Mouse (Mus musculus) small intestine, adult 2 months (tissue): ENCODE data around the gene Epb41l2.

Experiments
- CTCF ChIP-seq: fragments of 200-500 bp; IDR thresholded peaks from 2 replicates; pipeline ENCODE4 v1.5.1; 2012; ENCODE audit warnings: low read depth, mild to moderate bottlenecking, control low read depth, inconsistent platforms, low read length, moderate library complexity, mixed read lengths; ENCODE audit not compliant: insufficient replicate concordance, insufficient read length; ENCODE audit errors: extremely low read depth
- POLR2A ChIP-seq: fragments of 200-500 bp; IDR thresholded peaks from 2 replicates; pipeline ENCODE4 v1.6.1; 2012; ENCODE audit warnings: low read depth, mild to moderate bottlenecking, control low read depth, inconsistent platforms, low read length, moderate library complexity

DNA sequence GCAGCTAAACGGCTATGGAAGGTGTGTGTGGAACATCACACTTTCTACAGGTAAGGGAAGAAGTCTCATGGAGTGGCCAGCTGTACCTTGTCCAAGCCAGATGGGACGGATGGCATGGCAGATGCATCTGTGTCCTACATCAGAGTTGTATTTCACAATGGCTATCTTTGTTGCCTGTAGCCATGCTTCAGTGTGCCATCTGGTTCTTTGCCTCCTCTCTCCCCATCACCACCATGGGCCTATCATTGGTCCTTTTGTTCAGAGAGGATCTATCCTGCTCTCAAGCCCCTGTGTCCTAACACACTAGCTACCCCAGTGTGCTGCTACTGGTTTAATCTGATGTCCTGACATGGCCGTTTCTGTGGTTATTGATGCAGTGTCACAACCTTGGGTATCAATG is 120.1 kb downstream of the Epb41l2 start:
- TF ChIP-seq POLR2A (no peak), CTCF (no peak)
